Mouse (Mus musculus) thymus, adult 2 months (tissue): Measurements from ENCODE around the gene Irak2. TPM values are rescaled to one million over a fixed set of nuclear protein-coding genes. Genes with fewer than 3 reads are reported as not detected.

Experiments used
- DNase-seq: peaks from one replicate; pipeline ENCODE4 v3.0.0; 2021
- H3K27ac ChIP-seq: fragments of 200-500 bp; 2 replicates; pipeline ENCODE4 v1.5.1; 2012; ENCODE audit warnings: low read length, control low read depth; ENCODE audit not compliant: control insufficient read depth, insufficient read depth
- H3K27me3 ChIP-seq: fragments of 200-500 bp; 2 replicates; pipeline ENCODE4 v1.6.1; 2012; ENCODE audit warnings: mild to moderate bottlenecking, low read length, moderate library complexity, mixed read lengths; ENCODE audit not compliant: control insufficient read depth, insufficient read depth
- H3K36me3 ChIP-seq: fragments of 200-500 bp; 2 replicates; pipeline ENCODE4 v1.6.1; 2012; ENCODE audit warnings: mild to moderate bottlenecking, low read length, moderate library complexity; ENCODE audit not compliant: control insufficient read depth, insufficient read depth
- H3K4me1 ChIP-seq: fragments of 200-500 bp; replicated peaks from 2 replicates; pipeline ENCODE4 v1.6.1; 2012; ENCODE audit warnings: low read length; ENCODE audit not compliant: control insufficient read depth, insufficient read depth
- H3K4me3 ChIP-seq: fragments of 200-500 bp; 2 replicates; pipeline ENCODE4 v1.5.1; 2012; ENCODE audit warnings: mild to moderate bottlenecking, low read length, control low read depth, moderate library complexity; ENCODE audit not compliant: control insufficient read depth, insufficient read depth
- CTCF ChIP-seq: fragments of 200-500 bp; IDR thresholded peaks from 2 replicates; pipeline ENCODE4 v1.5.1; 2012; ENCODE audit warnings: mild to moderate bottlenecking, control low read depth, low read length, moderate library complexity, borderline replicate concordance; ENCODE audit not compliant: control insufficient read depth, poor library complexity, insufficient read depth; ENCODE audit errors: extremely low read depth
- POLR2A ChIP-seq: fragments of 200-500 bp; IDR thresholded peaks from 2 replicates; pipeline ENCODE4 v1.6.1; 2012; ENCODE audit warnings: mild to moderate bottlenecking, low read length, control low read depth, moderate library complexity; ENCODE audit not compliant: control insufficient read depth, poor library complexity, insufficient read depth; ENCODE audit errors: extremely low read depth
- WGBS: fragments of 180-500 bp; shearing (Covaris S2); methylation state at CpG from one replicate; pipeline ENCODE4 v1.1.7; 2018; 5-methylcytosine and 5-hydroxymethylcytosine counted together
- polyA plus RNA-seq: library from polyadenylated mRNA; depleted of rRNA; stranded (reverse); fragments of >200 nt; gene quantifications from 2 replicates; pipeline ENCODE4 v1.2.3, GENCODE M21; 2012

Gene Irak2
- polyA plus RNA-seq, 1 experiment, result 17.8 TPM

GRCm38 (mm10) chr6:113675234-113675633, 37.0 kb downstream of the Irak2 start:
- 65% methylated on average over 4 of the region's 4 CpGs for WGBS
- Histone ChIP-seq H3K4me3 (no peak overlapping the region), H3K36me3 (no peaks in the 10 kb centered on the region), H3K27me3 (no peaks in the 10 kb centered on the region), H3K27ac (no peak overlapping the region), H3K4me1 (peaks cover 5% of the 10 kb centered on the region)
- TF ChIP-seq CTCF (no peak), POLR2A (no peak)
- no peak for DNase-seq

GRCm38 (mm10) chr6:113675991-113676390, 37.7 kb downstream of the Irak2 start:
- no peak overlapping the region for H3K27ac ChIP-seq
- no peaks in the 10 kb centered on the region for H3K36me3 ChIP-seq
- H3K4me1 ChIP-seq, result peaks cover 3% of the 10 kb centered on the region; the same call in 1 of the 2 replicates
- no peak for DNase-seq
- H3K27me3 ChIP-seq, result no peaks in the 10 kb centered on the region
- TF ChIP-seq CTCF (no peak), POLR2A (no peak)
- WGBS, result 99% methylated on average over 9 of the region's 9 CpGs
- no peak overlapping the region for H3K4me3 ChIP-seq

- H3K36me3 ChIP-seq, result no peaks in the 10 kb centered on the region
- no peak overlapping the region for H3K4me3 ChIP-seq
- 62% methylated on average over 14 of the region's 14 CpGs for WGBS
- TF ChIP-seq POLR2A (no peak), CTCF (no peak)
- H3K27ac ChIP-seq, result no peak overlapping the region
- H3K27me3 ChIP-seq, result no peaks in the 10 kb centered on the region
- peaks cover 5% of the 10 kb centered on the region; the same call in 1 of the 2 replicates for H3K4me1 ChIP-seq
- no peak for DNase-seq
Observed at GRCm38 (mm10) chr6:113677070-113677734, 38.9 kb downstream of the Irak2 start.

- TF ChIP-seq POLR2A, result no peak
- TF ChIP-seq CTCF, result no peak
- DNase-seq, result no peak
- WGBS, result 97% methylated on average over 14 of the region's 14 CpGs
- Histone ChIP-seq H3K4me1 (peaks cover 5% of the 10 kb centered on the region; the same call in 1 of the 2 replicates), H3K27me3 (no peaks in the 10 kb centered on the region), H3K36me3 (no peaks in the 10 kb centered on the region), H3K4me3 (no peak overlapping the region), H3K27ac (no peak overlapping the region)
Observed at GRCm38 (mm10) chr6:113678246-113679012, 40.2 kb downstream of the Irak2 start.

GRCm38 (mm10) chr6:113679993-113680566, 41.8 kb downstream of the Irak2 start:
- Histone ChIP-seq H3K36me3 (no peaks in the 10 kb centered on the region), H3K27ac (no peak overlapping the region), H3K27me3 (no peaks in the 10 kb centered on the region), H3K4me3 (no peak overlapping the region), H3K4me1 (peaks cover 5% of the 10 kb centered on the region; the same call in 1 of the 2 replicates)
- no peak for TF ChIP-seq POLR2A
- TF ChIP-seq CTCF, result no peak
- 78% methylated on average over 9 of the region's 9 CpGs for WGBS
- no peak for DNase-seq

- WGBS, result 12% methylated on average over 4 of the region's 4 CpGs
- no peaks in the 10 kb centered on the region for H3K36me3 ChIP-seq
- no peak overlapping the region for H3K27ac ChIP-seq
- H3K27me3 ChIP-seq, result no peaks in the 10 kb centered on the region
- H3K4me3 ChIP-seq, result no peak overlapping the region
- peak; percentile 85; the same call in 1 of the 2 replicates for TF ChIP-seq CTCF
- TF ChIP-seq POLR2A, result no peak
- H3K4me1 ChIP-seq, result peaks cover 2% of the 10 kb centered on the region; the same call in 1 of the 2 replicates
- DNase-seq, result peak; percentile 90
Observed at GRCm38 (mm10) chr6:113681271-113681670, 43.0 kb downstream of the Irak2 start.
